Comparison of ENCODE assay signal across 16 mouse cellular contexts in the genomic region with DNA sequence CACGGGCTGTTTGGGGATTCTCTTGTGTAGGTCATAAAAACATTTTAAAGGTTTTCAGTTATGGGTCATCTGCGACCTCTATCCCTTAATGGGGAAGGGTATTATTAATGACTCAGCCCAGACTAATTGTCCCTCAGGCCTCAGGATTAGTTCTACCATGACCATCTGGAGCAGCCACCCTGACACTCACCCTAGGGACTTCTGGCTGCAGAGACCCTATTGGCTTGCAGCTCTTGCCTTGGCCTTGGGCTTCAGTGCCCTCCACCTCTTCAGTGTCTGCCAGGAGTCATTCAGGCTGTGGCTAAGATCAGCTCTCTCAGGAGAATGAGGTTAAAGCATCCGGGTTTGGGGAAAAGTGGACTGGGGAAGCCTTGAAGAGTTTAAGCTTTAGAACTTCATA.
"Had no signal": no experiment of that assay in that cellular context is flagged by ENCODE, and none has a peak within 500 bp of the region (broad histone marks: within the 10 kb centered on the region; RNA-seq: fewer than 3 reads in every experiment).

No protein-coding gene starts in this region.

- DNase-seq: kidney, adult 8-10 months; kidney, postnatal 25 days; liver; liver, embryonic 13.5 days; liver, postnatal 0 days; lung, postnatal 14 days; right cerebral cortex, postnatal 4 days; spleen, adult 18-20 months; thymus, postnatal 36 days had no signal

- H3K4me2 ChIP-seq: limb, embryonic 12.5 days; liver, embryonic 13.5 days; lung, embryonic 15.5 days; neural tube, embryonic 15.5 days had no signal

- H3K27ac ChIP-seq: limb, embryonic 12.5 days; liver, embryonic 13.5 days; lung, embryonic 15.5 days; macrophage; neural tube, embryonic 15.5 days had no signal

- H3K4me3 ChIP-seq: limb, embryonic 12.5 days; liver, embryonic 13.5 days; lung, embryonic 15.5 days; megakaryocyte, embryonic 14.5 days; myocyte; neural tube, embryonic 15.5 days had no signal

- ATAC-seq: intestine, postnatal 0 days; liver, postnatal 0 days had no signal

- H3K36me3 ChIP-seq: limb, embryonic 12.5 days; liver, embryonic 13.5 days; lung, embryonic 15.5 days; neural tube, embryonic 15.5 days had no signal

- H3K4me1 ChIP-seq: liver, embryonic 13.5 days; lung, embryonic 15.5 days; megakaryocyte, embryonic 14.5 days had no signal

- H3K9ac ChIP-seq: limb, embryonic 12.5 days; liver, embryonic 13.5 days; liver, postnatal 0 days; lung, embryonic 15.5 days; neural tube, embryonic 15.5 days had no signal

- H3K27me3 ChIP-seq: limb, embryonic 12.5 days; liver, embryonic 13.5 days; lung, embryonic 15.5 days; megakaryocyte, embryonic 14.5 days; neural tube, embryonic 15.5 days had no signal

- H3K9me3 ChIP-seq: liver, embryonic 13.5 days; lung, embryonic 15.5 days; neural tube, embryonic 15.5 days had no signal
